Mouse (Mus musculus) mesoderm, embryonic 11.5 days (tissue): ENCODE measurements at regions not wholly inside any gene's neighbourhood (a gene's known extent, or its start where the extent isn't known, plus 50 kb on each side); places are given as distances from the start of the nearest gene placed in this dataset.

Experiments
- DNase-seq: peaks from one replicate; pipeline ENCODE4 v3.0.0-alpha.2; 2012; ENCODE audit warnings: low read depth, low spot score

DNA sequence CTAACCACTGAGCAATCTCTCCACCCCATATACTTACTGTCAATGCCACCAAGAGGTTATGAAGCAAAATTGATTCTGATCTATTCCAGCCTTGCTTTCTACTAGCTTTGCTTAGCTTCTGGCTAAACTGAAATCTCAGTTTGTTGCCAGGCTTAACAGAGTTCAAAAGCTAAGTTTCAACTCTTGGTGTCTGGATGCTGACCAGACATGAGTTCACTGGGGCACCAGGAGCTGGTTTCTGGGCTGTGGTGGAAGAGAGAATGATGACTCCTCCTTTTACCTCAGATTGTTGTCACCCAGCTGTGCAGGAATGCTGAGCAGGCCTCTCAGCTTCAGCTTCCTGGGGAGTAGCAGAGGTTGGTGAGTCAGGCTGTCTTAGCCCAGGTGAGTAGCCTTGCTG, 464.1 kb upstream of the Nrp1 start:
- no peak for DNase-seq

DNA sequence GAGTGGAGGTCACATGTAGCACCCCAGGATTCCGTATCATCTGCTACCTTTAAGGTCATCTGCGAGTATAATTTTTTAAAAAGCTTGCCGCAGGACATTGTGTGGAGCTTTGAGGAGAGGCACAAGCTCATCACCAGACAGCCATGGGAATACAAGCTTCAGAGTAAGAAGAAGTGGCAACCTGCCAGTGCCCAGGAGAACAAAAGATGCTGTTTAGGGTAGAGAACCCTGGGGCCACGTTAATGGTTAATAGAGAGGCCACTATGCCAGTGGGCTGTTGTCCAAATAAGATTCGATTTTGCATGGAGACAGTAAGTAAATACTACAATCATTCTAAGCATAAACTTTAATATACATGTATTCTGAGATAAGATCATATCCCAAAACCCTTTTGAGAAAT, 450.0 kb upstream of the Nrp1 start:
- no peak for DNase-seq

DNA sequence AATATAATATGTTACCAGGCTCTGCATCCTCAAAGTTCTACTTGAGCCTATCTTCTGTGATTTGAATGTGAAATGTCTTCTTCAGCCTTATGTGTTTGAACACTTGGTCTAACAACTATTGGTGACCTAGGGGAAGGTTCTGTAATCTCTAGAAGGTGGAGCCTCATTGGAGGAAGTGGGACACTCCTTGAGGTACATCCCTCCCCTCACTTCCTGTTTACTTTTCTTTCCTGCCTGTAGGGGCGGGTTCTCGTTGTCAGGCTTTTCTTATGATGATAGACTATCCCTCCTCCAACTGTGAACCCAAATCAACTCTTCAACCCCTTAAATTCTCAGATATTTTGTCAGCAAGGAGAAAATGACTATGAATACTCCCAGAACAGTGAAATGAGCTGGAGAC, 448.8 kb upstream of the Nrp1 start:
- no peak for DNase-seq

DNA sequence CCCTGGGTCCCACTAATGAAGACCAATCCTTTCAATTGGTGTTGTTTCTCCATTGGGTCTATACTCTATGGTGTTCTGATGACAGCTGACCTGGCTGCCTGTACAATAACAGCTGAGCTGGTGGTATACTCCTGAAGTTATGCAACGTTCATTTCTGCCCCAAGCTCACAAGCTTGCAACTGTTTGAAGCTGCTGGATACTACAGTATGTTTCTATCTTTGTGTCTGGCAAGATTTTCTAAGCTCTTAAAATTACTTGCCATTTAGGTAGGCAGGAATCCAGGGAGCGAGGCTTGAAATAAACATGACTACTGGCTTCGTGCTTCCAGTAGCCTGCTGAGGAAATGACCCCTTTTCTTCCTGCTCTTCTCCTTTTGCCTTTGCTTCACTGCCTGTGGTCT, 444.3 kb upstream of the Nrp1 start:
- DNase-seq: no peak

DNA sequence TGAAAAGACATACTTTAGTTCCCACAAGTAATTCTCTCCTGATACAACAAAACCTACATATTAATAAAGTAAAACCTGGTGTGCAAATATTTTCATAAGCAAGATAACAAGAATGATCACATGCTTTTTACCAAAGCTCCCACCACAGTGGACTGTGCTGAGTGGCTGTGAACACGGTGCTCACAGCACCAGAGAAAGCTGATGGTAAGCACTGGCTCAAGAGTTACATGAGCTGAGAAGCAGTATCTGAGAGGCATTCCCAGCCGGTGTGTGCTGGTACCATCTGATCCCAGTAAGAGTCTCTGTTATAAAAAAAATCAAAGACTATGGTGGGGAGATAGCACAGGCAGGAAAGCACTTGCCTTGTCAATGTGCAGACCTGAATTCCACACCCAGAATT, 443.5 kb upstream of the Nrp1 start:
- DNase-seq: no peak

DNA sequence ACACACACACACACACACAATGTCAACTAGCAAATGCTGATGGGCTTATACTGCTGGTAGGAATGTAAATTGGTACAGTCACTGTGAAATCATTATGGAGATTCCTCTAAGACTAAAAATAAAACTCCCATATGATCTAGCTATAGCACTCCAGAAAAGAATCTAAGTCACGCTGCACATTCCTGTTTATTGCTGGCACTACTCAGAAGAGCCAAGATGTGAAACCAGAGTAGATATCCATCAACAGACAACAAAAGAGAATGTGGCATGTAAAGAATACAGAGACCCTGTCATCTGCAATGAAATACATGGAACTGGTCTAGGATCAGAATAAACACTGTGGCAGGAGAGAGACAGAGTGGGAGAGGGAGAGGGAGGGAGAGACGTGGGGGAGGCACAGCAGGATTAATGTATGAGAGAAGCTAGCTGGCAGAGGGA, 442.8 kb upstream of the Nrp1 start:
- DNase-seq: peak; percentile 15

DNA sequence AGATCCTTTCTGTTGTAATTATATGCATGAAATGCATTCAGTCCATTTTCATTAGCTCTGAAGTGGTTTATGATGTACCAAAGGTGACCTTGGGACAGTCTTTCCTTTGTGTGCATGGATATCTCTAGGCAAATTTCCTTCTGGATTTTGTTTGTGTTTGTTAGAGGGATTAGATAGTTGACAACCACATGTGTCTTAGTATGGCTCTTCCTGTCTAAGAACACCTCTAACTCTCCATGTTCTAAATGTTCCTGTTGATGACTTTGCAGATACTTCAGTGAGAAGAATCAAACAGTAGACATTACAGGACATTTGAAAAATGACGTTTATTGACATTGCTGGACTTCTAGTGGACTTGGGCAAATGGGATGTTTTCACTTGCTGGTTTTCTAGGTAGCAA, 436.5 kb upstream of the Nrp1 start:
- DNase-seq: no peak

DNA sequence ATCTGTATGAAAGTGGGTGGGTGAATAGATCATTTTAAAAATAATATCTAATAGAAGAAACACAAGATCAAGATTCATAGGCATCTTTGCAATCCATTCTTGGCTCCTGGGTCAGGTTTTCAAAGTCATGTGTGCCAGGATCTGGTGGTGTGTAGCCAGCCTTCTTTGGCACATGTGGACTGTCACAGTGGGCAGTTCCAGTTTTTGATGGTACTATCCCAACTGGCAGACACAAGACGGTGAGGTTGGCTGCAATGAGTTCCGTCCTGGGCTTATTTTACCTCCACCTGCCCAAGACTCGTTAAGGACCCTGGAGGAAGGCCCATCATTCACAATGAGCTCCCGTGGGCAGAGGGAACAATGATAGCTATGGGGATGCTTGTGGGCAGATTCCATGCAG, 435.1 kb upstream of the Nrp1 start:
- no peak for DNase-seq

DNA sequence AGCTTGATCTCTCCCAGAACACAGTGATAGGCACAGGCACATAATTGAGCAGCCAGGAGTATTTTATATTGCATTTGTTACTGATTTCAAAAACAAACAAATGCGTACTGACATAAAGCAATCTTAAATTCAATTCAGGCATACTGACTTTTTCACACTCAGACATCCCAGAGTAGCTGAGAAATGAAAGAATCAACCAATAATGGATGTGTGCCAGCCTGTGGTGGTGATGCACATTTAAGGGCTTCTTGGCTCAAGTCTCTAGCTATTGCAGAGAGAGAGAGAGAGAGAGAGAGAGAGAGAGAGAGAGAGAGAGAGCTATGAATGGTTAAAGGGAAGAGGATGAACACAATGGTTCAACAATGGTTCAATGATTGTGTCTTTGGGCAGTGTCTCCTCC, 426.1 kb upstream of the Nrp1 start:
- DNase-seq: no peak

DNA sequence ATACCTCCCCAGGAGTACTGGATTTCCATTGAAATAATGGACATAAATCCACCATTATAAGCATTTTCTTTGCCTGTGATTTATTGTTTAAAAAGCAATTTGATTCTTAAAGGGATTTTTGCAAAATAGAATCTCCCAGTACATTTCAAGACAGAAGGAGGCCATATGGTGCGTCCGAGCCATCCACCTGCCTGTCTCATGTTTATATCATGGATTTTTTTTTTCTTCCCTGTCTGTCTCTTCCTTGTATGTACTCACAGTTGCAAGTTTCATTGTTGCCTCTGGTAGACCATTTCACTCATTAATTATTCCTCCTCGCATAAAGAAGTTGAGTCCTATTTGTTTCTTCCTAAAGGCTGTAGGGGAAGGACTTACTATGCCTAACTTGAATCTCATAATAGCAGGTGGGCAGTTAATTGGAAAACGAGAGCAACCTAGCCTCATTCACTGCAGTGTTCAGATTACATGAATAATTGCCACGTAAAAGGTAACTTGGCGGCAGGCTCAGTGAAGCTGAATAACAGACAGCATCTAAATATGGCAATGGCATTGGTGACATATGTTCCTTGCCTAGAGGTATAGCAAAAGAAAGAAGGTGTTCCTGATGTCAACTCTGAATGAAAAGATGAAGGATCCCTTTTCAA, 421.5 kb upstream of the Nrp1 start:
- no peak for DNase-seq

DNA sequence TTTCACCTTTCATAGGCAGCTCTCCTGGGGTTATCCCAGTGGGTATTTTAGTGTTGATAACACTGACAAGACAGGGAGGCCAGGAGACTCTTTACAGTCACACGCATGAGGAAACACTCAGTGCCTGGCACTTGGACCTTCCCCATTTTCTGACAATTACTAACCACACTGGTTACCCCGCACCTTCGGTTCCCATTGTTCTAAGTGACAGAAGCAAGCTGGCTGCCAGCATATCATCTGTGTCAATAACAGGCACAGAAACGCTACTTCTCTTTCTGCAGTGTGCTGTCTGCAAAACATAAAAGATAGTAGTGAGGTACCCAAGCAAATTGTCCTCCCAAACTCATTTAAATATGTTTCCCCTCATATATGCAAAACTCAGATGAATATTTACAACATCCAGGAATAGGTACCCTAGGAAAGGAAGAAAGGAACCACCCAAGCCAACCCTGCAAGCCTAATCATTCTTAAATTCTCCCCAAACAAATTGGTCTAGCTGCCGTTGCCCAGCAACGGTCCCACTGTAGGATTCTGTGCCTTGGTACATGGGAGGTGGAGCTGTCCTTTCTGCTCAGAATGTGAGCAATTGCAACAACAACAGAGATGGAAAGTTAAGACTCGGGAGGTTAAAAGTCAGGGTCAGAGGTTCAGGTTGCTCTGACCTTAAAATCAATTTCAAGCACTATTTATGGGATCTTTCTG, 419.0 kb upstream of the Nrp1 start:
- DNase-seq: peak; percentile 81

DNA sequence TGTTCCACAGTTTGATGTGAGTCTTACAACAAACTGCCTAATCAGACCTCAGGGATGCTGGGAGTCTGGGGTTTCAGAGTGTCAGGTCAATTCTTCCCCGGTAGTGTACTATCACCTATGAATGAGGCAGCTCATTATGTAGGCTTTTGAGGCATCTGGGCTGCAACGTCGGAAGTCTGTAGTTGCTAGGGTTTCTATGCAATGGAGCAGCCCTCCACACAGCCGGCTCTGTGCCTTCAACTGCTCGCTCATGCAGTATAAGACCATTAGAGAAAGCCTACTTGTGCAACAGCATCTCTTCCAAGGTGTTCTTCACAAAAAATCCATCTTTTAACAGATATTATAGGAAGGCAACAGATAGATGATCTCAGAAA, 418.4 kb upstream of the Nrp1 start:
- no peak for DNase-seq

DNA sequence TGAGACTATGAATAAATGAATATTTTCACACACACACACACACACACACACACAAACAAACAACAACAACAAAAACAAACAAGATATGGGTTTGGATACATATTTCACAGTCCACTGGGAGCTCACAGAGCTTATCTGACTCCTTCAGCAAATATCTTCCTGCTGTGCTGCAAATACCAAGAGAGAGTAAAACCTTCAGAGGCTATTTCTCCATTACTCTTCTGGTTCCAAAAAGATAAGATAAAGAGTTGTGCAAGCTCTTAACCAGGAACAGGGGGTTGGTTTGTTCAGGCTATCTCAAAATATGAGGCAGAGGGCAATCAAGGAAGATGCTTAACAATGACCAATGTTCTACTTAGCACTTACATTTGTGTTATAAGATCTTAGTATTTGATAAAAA, 416.1 kb upstream of the Nrp1 start:
- no peak for DNase-seq

DNA sequence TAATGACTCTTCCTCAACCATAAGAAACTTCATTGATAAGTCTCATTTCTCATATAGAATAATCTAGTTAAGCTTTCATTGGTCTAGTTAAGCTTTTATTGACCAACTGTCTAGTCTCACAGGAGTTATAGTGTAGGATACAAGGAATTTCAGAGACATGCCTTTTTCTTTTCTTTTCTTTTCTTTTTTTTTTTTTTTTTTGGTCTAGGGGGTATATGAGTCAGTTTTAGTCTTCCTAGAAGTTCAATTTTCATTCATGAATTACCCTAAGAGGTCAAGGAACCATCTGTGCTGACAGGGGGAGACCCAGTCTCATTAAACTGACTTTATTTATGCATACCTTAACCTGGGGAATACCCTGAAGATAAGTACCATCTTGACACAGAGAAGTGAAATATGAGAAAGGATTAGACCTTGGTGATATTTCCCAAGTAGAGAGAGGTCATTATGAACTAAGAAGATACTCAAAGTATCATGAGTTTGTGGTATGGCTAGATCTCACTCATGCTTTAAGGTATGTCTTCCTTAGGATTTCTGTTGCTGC, 413.4 kb upstream of the Nrp1 start:
- no peak for DNase-seq

DNA sequence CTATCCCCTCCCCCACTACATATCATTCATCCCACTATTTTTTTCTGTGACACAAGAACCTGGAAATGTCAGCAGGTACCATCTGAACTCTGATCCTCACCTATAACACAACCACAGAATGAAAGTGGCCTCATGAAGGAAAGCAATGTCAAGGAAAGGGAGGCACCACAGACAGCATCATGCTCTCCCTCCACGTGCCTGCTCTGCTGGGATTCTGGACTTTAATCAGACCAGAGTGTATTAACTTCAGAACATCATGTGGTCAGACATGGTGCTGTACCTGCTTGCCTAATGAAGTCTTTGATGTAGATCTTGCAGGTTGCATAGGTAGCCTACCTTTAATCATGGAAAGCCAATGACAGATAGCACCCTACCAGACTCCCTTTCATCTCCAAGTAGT, 400.8 kb upstream of the Nrp1 start:
- DNase-seq: no peak

DNA sequence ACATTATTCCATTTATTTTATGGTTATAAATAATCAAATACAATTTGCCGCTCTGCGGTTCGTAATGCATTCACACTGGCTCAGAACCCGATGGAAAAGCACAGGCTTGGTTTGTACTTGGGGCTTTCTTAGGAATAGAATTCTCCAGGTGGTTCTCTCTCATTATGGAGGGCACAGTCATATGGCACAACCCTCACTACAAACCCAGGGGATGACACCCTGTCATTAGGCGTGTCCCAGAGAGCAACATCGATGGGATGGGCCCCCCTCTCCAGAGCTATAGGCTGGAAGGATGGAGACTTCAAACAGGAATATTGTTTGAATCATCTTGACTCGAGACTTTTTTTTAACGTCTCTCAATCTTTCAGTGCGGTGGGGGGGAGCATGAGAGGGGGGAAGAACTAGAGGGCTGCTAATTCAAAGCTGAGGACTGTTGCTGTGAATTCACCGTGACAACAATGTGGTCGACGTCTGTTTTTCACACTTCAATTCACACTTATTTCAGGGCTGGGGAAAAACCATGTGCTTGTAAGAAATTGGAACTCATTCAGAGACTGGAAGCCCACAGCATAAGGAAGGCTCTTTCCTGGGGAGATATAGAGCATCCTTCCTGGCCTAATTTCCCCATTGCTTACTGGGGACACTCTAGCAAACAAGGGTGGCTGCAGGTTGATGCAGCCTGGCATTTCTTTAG, 399.9 kb upstream of the Nrp1 start:
- no peak for DNase-seq

DNA sequence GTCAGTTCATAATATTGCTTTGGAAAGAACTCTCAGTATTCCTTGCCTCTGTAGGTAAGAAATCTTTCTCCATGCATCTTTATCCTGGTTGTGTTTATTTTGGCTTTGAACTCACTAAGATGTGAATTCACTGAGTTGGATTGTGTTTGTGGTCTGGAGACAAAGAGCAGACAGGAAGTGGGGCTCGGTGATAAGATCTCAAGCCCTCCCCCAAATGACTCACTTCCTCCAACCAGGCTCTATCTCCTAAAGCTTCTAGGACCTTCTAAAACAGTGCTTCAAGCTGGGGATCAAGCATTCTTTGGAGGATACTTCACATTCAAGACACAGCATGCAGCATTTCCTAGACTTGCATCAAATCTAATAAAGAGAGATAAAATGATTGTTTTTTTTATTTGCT, 395.5 kb upstream of the Nrp1 start:
- DNase-seq: no peak

DNA sequence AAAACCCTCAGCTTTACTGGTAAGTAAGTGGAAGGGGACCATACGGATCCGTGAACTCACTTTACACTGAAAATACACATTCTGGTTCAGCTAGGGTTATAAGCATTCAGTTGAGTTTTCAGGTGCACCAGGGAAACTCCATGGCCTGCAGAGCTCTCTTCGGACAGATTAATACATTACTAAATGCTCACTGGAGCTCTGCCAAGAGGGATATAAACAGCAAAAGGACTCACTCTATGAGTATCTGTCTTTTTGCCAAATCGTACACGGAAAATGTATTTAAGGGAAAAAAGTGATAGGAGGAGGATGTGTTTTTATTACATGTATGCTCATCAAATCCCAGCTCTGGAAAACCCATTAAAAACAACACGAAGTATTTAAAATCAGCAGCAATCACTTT, 394.8 kb upstream of the Nrp1 start:
- no peak for DNase-seq

DNA sequence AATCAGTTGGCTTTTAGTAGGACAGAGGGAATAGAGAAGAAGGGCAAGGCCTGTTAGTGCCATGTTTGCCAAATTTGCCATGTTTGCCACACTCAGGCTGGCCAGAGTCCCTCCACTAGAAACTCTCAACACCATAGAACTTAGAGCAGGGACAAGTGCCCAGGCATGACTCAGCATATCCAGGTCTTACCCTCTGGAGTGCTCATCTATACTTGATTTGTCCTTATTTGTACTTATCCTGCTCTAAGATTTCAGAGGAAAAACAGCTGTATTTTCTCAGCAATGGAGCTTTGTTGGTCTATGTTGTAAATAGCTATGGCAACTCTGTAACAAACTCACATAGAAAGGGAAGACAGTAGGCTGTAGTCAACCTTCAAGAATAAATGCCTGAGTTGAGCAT, 393.6 kb upstream of the Nrp1 start:
- DNase-seq: no peak

DNA sequence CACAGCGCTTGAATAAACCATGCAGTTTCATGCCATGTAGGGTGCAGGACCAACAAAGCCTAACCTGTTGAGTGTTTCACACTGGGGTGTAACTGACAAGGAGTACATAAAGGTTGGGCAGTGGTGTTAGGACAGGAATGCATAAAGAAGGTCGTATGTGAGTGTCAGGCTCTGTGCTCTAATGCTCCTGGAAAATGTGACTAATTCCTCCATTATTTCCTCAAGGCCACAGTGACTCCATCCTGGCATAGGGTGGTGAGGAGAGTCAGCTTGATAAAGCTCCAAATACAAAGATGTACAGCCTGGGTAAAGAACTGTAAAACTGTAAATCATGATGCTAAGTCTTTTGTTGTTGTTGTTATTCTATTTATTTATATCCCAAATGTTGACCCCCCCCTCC, 393.1 kb upstream of the Nrp1 start:
- DNase-seq: no peak

DNA sequence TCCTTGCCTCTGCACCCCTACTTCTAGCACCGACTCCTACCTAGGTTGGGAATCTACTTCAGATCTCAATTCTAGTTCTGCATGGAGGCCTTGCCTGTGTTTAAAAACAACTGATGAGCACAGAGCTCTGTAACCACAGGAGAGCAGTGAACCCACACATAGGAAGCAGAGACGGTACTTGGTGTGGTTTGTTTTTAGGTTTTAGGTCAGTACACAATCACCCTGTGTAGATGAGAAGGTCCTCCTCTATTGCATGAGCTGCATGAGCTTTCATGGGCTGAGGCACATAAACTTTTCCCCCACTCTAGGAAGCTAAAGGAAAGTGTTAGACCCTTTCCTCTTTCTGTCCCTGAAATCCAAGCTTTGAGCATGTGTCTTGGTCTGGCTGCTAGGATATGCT, 390.4 kb upstream of the Nrp1 start:
- DNase-seq: no peak

DNA sequence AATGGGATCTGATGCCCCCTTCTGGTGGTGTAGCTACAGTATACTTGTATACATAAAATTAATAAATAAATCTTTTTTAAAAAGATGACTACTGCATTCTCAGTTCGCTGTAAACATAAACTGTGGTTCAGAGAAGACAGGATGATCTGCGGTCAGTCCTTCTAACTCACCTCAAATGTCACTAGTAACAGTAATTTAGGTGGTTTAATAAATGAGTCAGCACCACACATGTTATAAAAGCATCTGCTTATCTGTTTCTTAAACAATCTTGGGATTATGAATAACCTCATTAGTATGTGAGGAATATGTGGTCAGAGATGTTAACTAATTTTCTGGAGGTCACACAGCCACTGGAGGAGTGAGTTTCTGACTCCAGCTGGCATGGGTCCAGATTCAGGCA, 385.2 kb upstream of the Nrp1 start:
- DNase-seq: no peak

DNA sequence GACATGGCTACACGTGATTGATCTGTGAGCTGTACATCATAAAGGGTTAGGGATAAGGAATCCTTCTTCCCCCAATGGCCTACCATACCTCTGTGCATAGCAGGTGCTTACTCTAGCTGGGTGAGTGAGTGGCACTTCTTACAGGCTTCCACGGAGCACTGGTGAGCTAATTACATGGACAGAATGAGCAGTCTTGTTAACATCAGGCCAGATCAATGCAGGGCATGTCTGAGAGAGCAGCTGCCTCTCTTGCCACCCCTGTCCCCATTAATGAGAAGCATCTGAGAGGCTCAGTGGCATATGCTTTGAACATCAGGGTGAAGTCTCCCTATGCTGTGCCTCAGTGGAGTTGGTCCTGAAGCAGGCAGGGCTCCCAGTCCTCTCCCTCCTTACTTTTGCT, 380.7 kb upstream of the Nrp1 start:
- no peak for DNase-seq
